Mouse (Mus musculus) midbrain, postnatal 0 days (tissue): ENCODE results near the gene Lsp1. TPM values are rescaled to one million over a fixed set of nuclear protein-coding genes. Genes with fewer than 3 reads are reported as not detected.
A peak's percentile ranks its signal among the peaks of the same experiment; 100 is the strongest.

Source experiments
- ATAC-seq: fragments of 200-750 bp; cut with Nextera tagmentation; 2 replicates; pipeline ENCODE4 v1.8.0; 2017; ENCODE audit warnings: moderate number of reproducible peaks, mild to moderate bottlenecking, moderate TSS enrichment, moderate library complexity; ENCODE audit not compliant: low FRiP score
- DNase-seq: peaks from one replicate; pipeline ENCODE4 v3.0.0-alpha.2; 2015; ENCODE audit warnings: low spot score
- H3K27ac ChIP-seq: fragments of 300-500 bp; sonication (generic); 2 replicates; pipeline ENCODE4 v1.5.1; 2014; ENCODE audit warnings: low read depth, mild to moderate bottlenecking, low read length, mixed read lengths
- H3K27me3 ChIP-seq: fragments of 300-500 bp; sonication (generic); 2 replicates; pipeline ENCODE4 v1.6.1; 2014; ENCODE audit warnings: low read length, control low read depth, mixed read lengths; ENCODE audit not compliant: insufficient read depth
- H3K36me3 ChIP-seq: fragments of 300-500 bp; sonication (generic); 2 replicates; pipeline ENCODE4 v1.6.1; 2014; ENCODE audit warnings: low read length, control low read depth, mixed read lengths; ENCODE audit not compliant: insufficient read depth
- H3K4me1 ChIP-seq: fragments of 300-500 bp; sonication (generic); 2 replicates; pipeline ENCODE4 v1.6.1; 2014; ENCODE audit warnings: mild to moderate bottlenecking, control low read depth, antibody characterized with exemption, low read length, mixed read lengths; ENCODE audit not compliant: insufficient read depth
- H3K4me2 ChIP-seq: fragments of 300-500 bp; sonication (generic); 2 replicates; pipeline ENCODE4 v1.6.1; 2014; ENCODE audit warnings: low read depth, mild to moderate bottlenecking, low read length, mixed read lengths; ENCODE audit not compliant: poor library complexity, severe bottlenecking
- H3K4me3 ChIP-seq: fragments of 300-500 bp; sonication (generic); 2 replicates; pipeline ENCODE4 v1.5.1; 2014; ENCODE audit warnings: low read depth, mild to moderate bottlenecking, low read length, moderate library complexity
- H3K9ac ChIP-seq: fragments of 300-500 bp; sonication (generic); replicated peaks from 2 replicates; pipeline ENCODE4 v1.6.1; 2014; ENCODE audit warnings: mild to moderate bottlenecking, low read length, moderate library complexity, mixed read lengths; ENCODE audit not compliant: poor library complexity, severe bottlenecking
- H3K9me3 ChIP-seq: fragments of 300-500 bp; sonication (generic); 2 replicates; pipeline ENCODE4 v1.6.1; 2016; ENCODE audit warnings: low read length, control low read depth
- CTCF ChIP-seq: IDR thresholded peaks from 2 replicates; pipeline ENCODE4 v1.5.1; 2016; ENCODE audit warnings: antibody characterized with exemption, mild to moderate bottlenecking
- WGBS: fragments of 180-500 bp; shearing (Covaris S2); extraction: QIAGEN DNeasy Blood & Tissue Kit; methylation state at CpG from one replicate; pipeline ENCODE4 v1.1.7; 2014; 5-methylcytosine and 5-hydroxymethylcytosine counted together
- polyA plus RNA-seq: library from polyadenylated mRNA; unstranded; fragments of >200 nt; fragmentation: Nextera tagmentation; extraction: Ambion mirVana; gene quantifications from 2 replicates; pipeline ENCODE4 v1.2.1, GENCODE M21; 2015
- total RNA-seq: library from RNA; depleted of rRNA; stranded (reverse); fragments of >200 nt; gene quantifications from 2 replicates; pipeline ENCODE4 v1.2.3, GENCODE M21; 2014

Gene Lsp1
- total and polyA plus RNA-seq, 2 experiments from 2014 or later = 5.3 to 11.0 TPM

GRCm38 (mm10) chr7:142419887-142420286 lies 40.7 kb upstream of the Lsp1 start:
- no peak overlapping the region for H3K4me2 ChIP-seq
- H3K9ac ChIP-seq = no peak overlapping the region
- no peak overlapping the region for H3K27ac ChIP-seq
- H3K9me3 ChIP-seq = no peaks in the 10 kb centered on the region
- H3K27me3 ChIP-seq = no peaks in the 10 kb centered on the region
- H3K4me3 ChIP-seq = no peak overlapping the region
- DNase-seq (no peak), ATAC-seq (no peak)
- no peaks in the 10 kb centered on the region for H3K36me3 ChIP-seq
- no peaks in the 10 kb centered on the region for H3K4me1 ChIP-seq
- WGBS = 70% methylated on average over 5 of the region's 5 CpGs
- TF ChIP-seq CTCF = no peak

GRCm38 (mm10) chr7:142421826-142422225 lies 38.8 kb upstream of the Lsp1 start:
- no peaks in the 10 kb centered on the region for H3K4me1 ChIP-seq
- no peaks in the 10 kb centered on the region for H3K36me3 ChIP-seq
- no peaks in the 10 kb centered on the region for H3K9me3 ChIP-seq
- TF ChIP-seq CTCF = no peak
- H3K9ac ChIP-seq = no peak overlapping the region
- no peak overlapping the region for H3K4me2 ChIP-seq
- no peak overlapping the region for H3K27ac ChIP-seq
- no peak overlapping the region for H3K4me3 ChIP-seq
- WGBS = 75% methylated on average over 2 of the region's 2 CpGs
- ATAC-seq (no peak), DNase-seq (no peak)
- H3K27me3 ChIP-seq = no peaks in the 10 kb centered on the region

- no peak for ATAC-seq
- peak; percentile 65 for TF ChIP-seq CTCF
- H3K9ac ChIP-seq = no peak overlapping the region
- no peak overlapping the region for H3K4me3 ChIP-seq
- no peaks in the 10 kb centered on the region for H3K36me3 ChIP-seq
- WGBS = 53% methylated on average over 11 of the region's 11 CpGs
- no peaks in the 10 kb centered on the region for H3K27me3 ChIP-seq
- H3K4me1 ChIP-seq = no peaks in the 10 kb centered on the region
- H3K4me2 ChIP-seq = no peak overlapping the region
- DNase-seq = peak; percentile 16
- H3K9me3 ChIP-seq = no peaks in the 10 kb centered on the region
- no peak overlapping the region for H3K27ac ChIP-seq
These were observed 34.9 kb upstream of the Lsp1 start for GRCm38 (mm10) chr7:142425641-142426213.

GRCm38 (mm10) chr7:142428213-142428612 lies 32.4 kb upstream of the Lsp1 start:
- 11% methylated on average over 7 of the region's 7 CpGs for WGBS
- no peaks in the 10 kb centered on the region for H3K27me3 ChIP-seq
- H3K4me3 ChIP-seq = no peak overlapping the region
- H3K36me3 ChIP-seq = no peaks in the 10 kb centered on the region
- H3K9me3 ChIP-seq = no peaks in the 10 kb centered on the region
- no peak overlapping the region for H3K27ac ChIP-seq
- no peak overlapping the region for H3K9ac ChIP-seq
- TF ChIP-seq CTCF = peak; percentile 66
- DNase-seq = peak; percentile 50
- no peak for ATAC-seq
- H3K4me1 ChIP-seq = no peaks in the 10 kb centered on the region
- H3K4me2 ChIP-seq = no peak overlapping the region

- Histone ChIP-seq H3K4me3 (no peak overlapping the region), H3K27ac (no peak overlapping the region), H3K4me1 (no peaks in the 10 kb centered on the region), H3K9me3 (no peaks in the 10 kb centered on the region), H3K27me3 (no peaks in the 10 kb centered on the region), H3K4me2 (no peak overlapping the region), H3K9ac (no peak overlapping the region), H3K36me3 (no peaks in the 10 kb centered on the region)
- 41% methylated on average over 12 of the region's 12 CpGs for WGBS
- peak; percentile 64 for ATAC-seq
- TF ChIP-seq CTCF = no peak
- DNase-seq = peak; percentile 68
These were observed 30.4 kb upstream of the Lsp1 start for GRCm38 (mm10) chr7:142430160-142430678.

GRCm38 (mm10) chr7:142431106-142431505 lies 29.5 kb upstream of the Lsp1 start:
- 87% methylated on average over 14 of the region's 14 CpGs for WGBS
- Histone ChIP-seq H3K4me2 (no peak overlapping the region), H3K9ac (no peak overlapping the region), H3K4me3 (no peak overlapping the region), H3K9me3 (no peaks in the 10 kb centered on the region), H3K27ac (no peak overlapping the region), H3K4me1 (no peaks in the 10 kb centered on the region), H3K36me3 (no peaks in the 10 kb centered on the region), H3K27me3 (no peaks in the 10 kb centered on the region)
- ATAC-seq (no peak), DNase-seq (no peak)
- TF ChIP-seq CTCF = no peak
